Mouse (Mus musculus): Measurements from ENCODE around the gene Rprd1b. TPM values are rescaled to one million over a fixed set of nuclear protein-coding genes. Genes with fewer than 3 reads are reported as not detected.
A peak's percentile ranks its signal among the peaks of the same experiment; 100 is the strongest.
"Not testable (repeated sequence)": the region's sequence is repeated elsewhere in the genome, so short reads cannot be mapped to it uniquely, and the experiment has no call there.

Rprd1b gene
- polyA plus RNA-seq, 1 experiment from 2014 or later: 8.4 TPM

GRCm38 (mm10) chr2:158017330-158017729 lies 11.0 kb upstream of the Rprd1b start:
- Histone ChIP-seq H3K79me2 (ENCODE audit: inconsistent target) (peaks cover 63% of the 10 kb centered on the region; the same call in 1 of the 2 replicates), H3K4me3 (ENCODE audit: inconsistent target) (no peak overlapping the region), H3K27ac (no peak overlapping the region), H3K36me3 (ENCODE audit: inconsistent target) (no peaks in the 10 kb centered on the region)
- WGBS (ENCODE audit: missing documents): 98% methylated on average over 4 of the region's 4 CpGs

- Histone ChIP-seq H3K79me2 (ENCODE audit: inconsistent target) (peaks cover 94% of the 10 kb centered on the region), H3K4me3 (ENCODE audit: inconsistent target) (peak overlapping the region; percentile 99), H3K27ac (peak overlapping the region; percentile 81), H3K36me3 (ENCODE audit: inconsistent target) (no peaks in the 10 kb centered on the region)
- 4% methylated on average over 16 of the region's 16 CpGs for WGBS (ENCODE audit: missing documents)
Measured at GRCm38 (mm10) chr2:158027855-158028353, 393 bp upstream of the Rprd1b start.

- peak overlapping the region; percentile 99; the same call in 1 of the 2 replicates for H3K4me3 ChIP-seq (ENCODE audit: inconsistent target)
- H3K79me2 ChIP-seq (ENCODE audit: inconsistent target): peaks cover 94% of the 10 kb centered on the region
- 57% methylated on average over 7 of the region's 7 CpGs for WGBS (ENCODE audit: missing documents)
- H3K27ac ChIP-seq: no peak overlapping the region
- H3K36me3 ChIP-seq (ENCODE audit: inconsistent target): no peaks in the 10 kb centered on the region
Measured at GRCm38 (mm10) chr2:158030007-158030406, 1.7 kb downstream of the Rprd1b start.

- Histone ChIP-seq H3K36me3 (ENCODE audit: inconsistent target) (peaks cover 16% of the 10 kb centered on the region; the same call in 1 of the 2 replicates), H3K27ac (no peak overlapping the region), H3K4me3 (ENCODE audit: inconsistent target) (no peak overlapping the region), H3K79me2 (ENCODE audit: inconsistent target) (peaks cover 99% of the 10 kb centered on the region)
- 97% methylated on average over 2 of the region's 2 CpGs for WGBS (ENCODE audit: missing documents)
Measured at GRCm38 (mm10) chr2:158035813-158036212, 7.5 kb downstream of the Rprd1b start.

GRCm38 (mm10) chr2:158036408-158036807 lies 8.1 kb downstream of the Rprd1b start:
- peaks cover 17% of the 10 kb centered on the region; the same call in 1 of the 2 replicates for H3K36me3 ChIP-seq (ENCODE audit: inconsistent target)

GRCm38 (mm10) chr2:158036953-158037352 lies 8.7 kb downstream of the Rprd1b start:
- Histone ChIP-seq H3K79me2 (ENCODE audit: inconsistent target) (peaks cover 97% of the 10 kb centered on the region), H3K27ac (no peak overlapping the region), H3K36me3 (ENCODE audit: inconsistent target) (peaks cover 17% of the 10 kb centered on the region; the same call in 1 of the 2 replicates), H3K4me3 (ENCODE audit: inconsistent target) (no peak overlapping the region)
- 100% methylated on average over 7 of the region's 7 CpGs for WGBS (ENCODE audit: missing documents)

More at GRCm38 (mm10) chr2:158036408-158036807, 8.1 kb downstream of the Rprd1b start:
- Histone ChIP-seq H3K79me2 (ENCODE audit: inconsistent target) (peaks cover 98% of the 10 kb centered on the region), H3K4me3 (ENCODE audit: inconsistent target) (no peak overlapping the region), H3K27ac (no peak overlapping the region)
- 93% methylated on average over 5 of the region's 6 CpGs for WGBS (ENCODE audit: missing documents)

- no peak overlapping the region for H3K4me3 ChIP-seq (ENCODE audit: inconsistent target)
- H3K27ac ChIP-seq: no peak overlapping the region
- peaks cover 91% of the 10 kb centered on the region for H3K79me2 ChIP-seq (ENCODE audit: inconsistent target)
- WGBS (ENCODE audit: missing documents): 100% methylated on average over 1 of the region's 1 CpGs
- H3K36me3 ChIP-seq (ENCODE audit: inconsistent target): peaks cover 17% of the 10 kb centered on the region; the same call in 1 of the 2 replicates
Measured at GRCm38 (mm10) chr2:158037571-158037970, 9.3 kb downstream of the Rprd1b start.

- Histone ChIP-seq H3K27ac (no peak overlapping the region), H3K36me3 (ENCODE audit: inconsistent target) (peaks cover 24% of the 10 kb centered on the region), H3K79me2 (ENCODE audit: inconsistent target) (peaks cover 70% of the 10 kb centered on the region), H3K4me3 (ENCODE audit: inconsistent target) (no peak overlapping the region)
- WGBS (ENCODE audit: missing documents): 100% methylated on average over 1 of the region's 1 CpGs
Measured at GRCm38 (mm10) chr2:158039662-158040061, 11.4 kb downstream of the Rprd1b start.

GRCm38 (mm10) chr2:158040396-158040795 lies 12.1 kb downstream of the Rprd1b start:
- Histone ChIP-seq H3K36me3 (ENCODE audit: inconsistent target) (peaks cover 24% of the 10 kb centered on the region), H3K27ac (no peak overlapping the region), H3K79me2 (ENCODE audit: inconsistent target) (peaks cover 62% of the 10 kb centered on the region), H3K4me3 (ENCODE audit: inconsistent target) (no peak overlapping the region)
- 95% methylated on average over 2 of the region's 2 CpGs for WGBS (ENCODE audit: missing documents)

GRCm38 (mm10) chr2:158043504-158043903 lies 15.2 kb downstream of the Rprd1b start:
- H3K36me3 ChIP-seq (ENCODE audit: inconsistent target): peaks cover 27% of the 10 kb centered on the region
- H3K4me3 ChIP-seq (ENCODE audit: inconsistent target): no peak overlapping the region
- 97% methylated on average over 8 of the region's 8 CpGs for WGBS (ENCODE audit: missing documents)
- H3K27ac ChIP-seq: no peak overlapping the region
- H3K79me2 ChIP-seq (ENCODE audit: inconsistent target): peaks cover 31% of the 10 kb centered on the region; the same call in 1 of the 2 replicates

- Histone ChIP-seq H3K36me3 (ENCODE audit: inconsistent target) (peaks cover 35% of the 10 kb centered on the region), H3K79me2 (ENCODE audit: inconsistent target) (peaks cover 7% of the 10 kb centered on the region; the same call in 1 of the 2 replicates), H3K27ac (no peak overlapping the region), H3K4me3 (ENCODE audit: inconsistent target) (no peak overlapping the region)
- 42% methylated on average over 4 of the region's 4 CpGs for WGBS (ENCODE audit: missing documents)
Measured at GRCm38 (mm10) chr2:158046186-158046585, 17.9 kb downstream of the Rprd1b start.

GRCm38 (mm10) chr2:158047903-158048302 lies 19.6 kb downstream of the Rprd1b start:
- Histone ChIP-seq H3K27ac (no peak overlapping the region), H3K4me3 (ENCODE audit: inconsistent target) (no peak overlapping the region), H3K36me3 (ENCODE audit: inconsistent target) (peaks cover 49% of the 10 kb centered on the region), H3K79me2 (ENCODE audit: inconsistent target) (no peaks in the 10 kb centered on the region)
- WGBS (ENCODE audit: missing documents): 80% methylated on average over 3 of the region's 3 CpGs

- H3K36me3 ChIP-seq (ENCODE audit: inconsistent target): peaks cover 44% of the 10 kb centered on the region
- H3K79me2 ChIP-seq (ENCODE audit: inconsistent target): no peaks in the 10 kb centered on the region
- no peak overlapping the region for H3K27ac ChIP-seq
- no peak overlapping the region for H3K4me3 ChIP-seq (ENCODE audit: inconsistent target)
- 100% methylated on average over 1 of the region's 1 CpGs for WGBS (ENCODE audit: missing documents)
Measured at GRCm38 (mm10) chr2:158048718-158049117, 20.4 kb downstream of the Rprd1b start.

GRCm38 (mm10) chr2:158050116-158050515 lies 21.8 kb downstream of the Rprd1b start:
- WGBS (ENCODE audit: missing documents): 97% methylated on average over 8 of the region's 8 CpGs
- Histone ChIP-seq H3K36me3 (ENCODE audit: inconsistent target) (peaks cover 42% of the 10 kb centered on the region), H3K4me3 (ENCODE audit: inconsistent target) (no peak overlapping the region), H3K27ac (no peak overlapping the region), H3K79me2 (ENCODE audit: inconsistent target) (no peaks in the 10 kb centered on the region)

GRCm38 (mm10) chr2:158054596-158054995 lies 26.3 kb downstream of the Rprd1b start:
- peaks cover 60% of the 10 kb centered on the region for H3K36me3 ChIP-seq (ENCODE audit: inconsistent target)
- no peak overlapping the region for H3K4me3 ChIP-seq (ENCODE audit: inconsistent target)
- 86% methylated on average over 3 of the region's 3 CpGs for WGBS (ENCODE audit: missing documents)

GRCm38 (mm10) chr2:158055383-158055782 lies 27.1 kb downstream of the Rprd1b start:
- H3K79me2 ChIP-seq (ENCODE audit: inconsistent target); H3K27ac ChIP-seq; H3K4me3 ChIP-seq (ENCODE audit: inconsistent target): not testable (repeated sequence)
- peaks cover 61% of the 10 kb centered on the region for H3K36me3 ChIP-seq (ENCODE audit: inconsistent target)
- 95% methylated on average over 8 of the region's 8 CpGs for WGBS (ENCODE audit: missing documents)

More at GRCm38 (mm10) chr2:158054596-158054995, 26.3 kb downstream of the Rprd1b start:
- no peak overlapping the region for H3K27ac ChIP-seq
- no peaks in the 10 kb centered on the region for H3K79me2 ChIP-seq (ENCODE audit: inconsistent target)
